Mouse (Mus musculus): ENCODE data around the gene Foxp1. TPM values are rescaled to one million over a fixed set of nuclear protein-coding genes. Genes with fewer than 3 reads are reported as not detected.

The Foxp1 gene
- polyA plus RNA-seq, 1 experiment = 68.1 TPM

GRCm38 (mm10) chr6:98984026-98984425, 538.5 kb downstream of the Foxp1 start:
- no peak for TF ChIP-seq CTCF (IDR thresholded peaks at IDR 0.05; ENCODE audit: borderline replicate concordance, extremely low read depth, insufficient read depth, insufficient read length)
- TF ChIP-seq POLR2A (IDR thresholded peaks at IDR 0.05; ENCODE audit: borderline replicate concordance, extremely low read depth, insufficient read depth, insufficient read length, poor library complexity, severe bottlenecking) = no peak
- no peak for DNase-seq (ENCODE audit: low read depth)

- TF ChIP-seq CTCF (IDR thresholded peaks at IDR 0.05; ENCODE audit: borderline replicate concordance, extremely low read depth, insufficient read depth, insufficient read length) = no peak
- no peak for TF ChIP-seq POLR2A (IDR thresholded peaks at IDR 0.05; ENCODE audit: borderline replicate concordance, extremely low read depth, insufficient read depth, insufficient read length, poor library complexity, severe bottlenecking)
Measured at GRCm38 (mm10) chr6:98983311-98983838, 539.1 kb downstream of the Foxp1 start.

GRCm38 (mm10) chr6:98981265-98981664, 541.3 kb downstream of the Foxp1 start:
- TF ChIP-seq CTCF (IDR thresholded peaks at IDR 0.05; ENCODE audit: borderline replicate concordance, extremely low read depth, insufficient read depth, insufficient read length) = no peak
- no peak for TF ChIP-seq POLR2A (IDR thresholded peaks at IDR 0.05; ENCODE audit: borderline replicate concordance, extremely low read depth, insufficient read depth, insufficient read length, poor library complexity, severe bottlenecking)
- DNase-seq (ENCODE audit: low read depth) = no peak

More at GRCm38 (mm10) chr6:98983311-98983838, 539.1 kb downstream of the Foxp1 start:
- no peak for DNase-seq (ENCODE audit: low read depth)

- TF ChIP-seq CTCF (IDR thresholded peaks at IDR 0.05; ENCODE audit: borderline replicate concordance, extremely low read depth, insufficient read depth, insufficient read length) = no peak
- TF ChIP-seq POLR2A (IDR thresholded peaks at IDR 0.05; ENCODE audit: borderline replicate concordance, extremely low read depth, insufficient read depth, insufficient read length, poor library complexity, severe bottlenecking) = no peak
- DNase-seq (ENCODE audit: low read depth) = no peak
Measured at GRCm38 (mm10) chr6:98980432-98980831, 542.1 kb downstream of the Foxp1 start.

- TF ChIP-seq CTCF (IDR thresholded peaks at IDR 0.05; ENCODE audit: borderline replicate concordance, extremely low read depth, insufficient read depth, insufficient read length) (no peak), POLR2A (IDR thresholded peaks at IDR 0.05; ENCODE audit: borderline replicate concordance, extremely low read depth, insufficient read depth, insufficient read length, poor library complexity, severe bottlenecking) (no peak)
- DNase-seq (ENCODE audit: low read depth) = no peak
Measured at GRCm38 (mm10) chr6:98980001-98980400, 542.5 kb downstream of the Foxp1 start.

- TF ChIP-seq CTCF (IDR thresholded peaks at IDR 0.05; ENCODE audit: borderline replicate concordance, extremely low read depth, insufficient read depth, insufficient read length) (no peak), POLR2A (IDR thresholded peaks at IDR 0.05; ENCODE audit: borderline replicate concordance, extremely low read depth, insufficient read depth, insufficient read length, poor library complexity, severe bottlenecking) (no peak)
- no peak for DNase-seq (ENCODE audit: low read depth)
Measured at GRCm38 (mm10) chr6:98977806-98978205, 544.7 kb downstream of the Foxp1 start.

GRCm38 (mm10) chr6:98975918-98976317, 546.6 kb downstream of the Foxp1 start:
- no peak for DNase-seq (ENCODE audit: low read depth)
- TF ChIP-seq CTCF (IDR thresholded peaks at IDR 0.05; ENCODE audit: borderline replicate concordance, extremely low read depth, insufficient read depth, insufficient read length) = no peak
- no peak for TF ChIP-seq POLR2A (IDR thresholded peaks at IDR 0.05; ENCODE audit: borderline replicate concordance, extremely low read depth, insufficient read depth, insufficient read length, poor library complexity, severe bottlenecking)

GRCm38 (mm10) chr6:98973433-98973832, 549.1 kb downstream of the Foxp1 start:
- no peak for DNase-seq (ENCODE audit: low read depth)
- TF ChIP-seq POLR2A (IDR thresholded peaks at IDR 0.05; ENCODE audit: borderline replicate concordance, extremely low read depth, insufficient read depth, insufficient read length, poor library complexity, severe bottlenecking) = no peak
- no peak for TF ChIP-seq CTCF (IDR thresholded peaks at IDR 0.05; ENCODE audit: borderline replicate concordance, extremely low read depth, insufficient read depth, insufficient read length)

- TF ChIP-seq POLR2A (IDR thresholded peaks at IDR 0.05; ENCODE audit: borderline replicate concordance, extremely low read depth, insufficient read depth, insufficient read length, poor library complexity, severe bottlenecking) = no peak
- no peak for TF ChIP-seq CTCF (IDR thresholded peaks at IDR 0.05; ENCODE audit: borderline replicate concordance, extremely low read depth, insufficient read depth, insufficient read length)
- DNase-seq (ENCODE audit: low read depth) = no peak
Measured at GRCm38 (mm10) chr6:98972404-98972803, 550.1 kb downstream of the Foxp1 start.

- TF ChIP-seq CTCF (IDR thresholded peaks at IDR 0.05; ENCODE audit: borderline replicate concordance, extremely low read depth, insufficient read depth, insufficient read length) = no peak
- TF ChIP-seq POLR2A (IDR thresholded peaks at IDR 0.05; ENCODE audit: borderline replicate concordance, extremely low read depth, insufficient read depth, insufficient read length, poor library complexity, severe bottlenecking) = no peak
- no peak for DNase-seq (ENCODE audit: low read depth)
Measured at GRCm38 (mm10) chr6:98959333-98959732, 563.2 kb downstream of the Foxp1 start.

- TF ChIP-seq CTCF (IDR thresholded peaks at IDR 0.05; ENCODE audit: borderline replicate concordance, extremely low read depth, insufficient read depth, insufficient read length) = 0 out of 2 replicates have a peak, but pooled peaks have one; percentile 0
- TF ChIP-seq POLR2A (IDR thresholded peaks at IDR 0.05; ENCODE audit: borderline replicate concordance, extremely low read depth, insufficient read depth, insufficient read length, poor library complexity, severe bottlenecking) = no peak
- DNase-seq (ENCODE audit: low read depth) = no peak
Measured at GRCm38 (mm10) chr6:98956522-98957169, 565.9 kb downstream of the Foxp1 start.

- no peak for TF ChIP-seq CTCF (IDR thresholded peaks at IDR 0.05; ENCODE audit: borderline replicate concordance, extremely low read depth, insufficient read depth, insufficient read length)
- no peak for TF ChIP-seq POLR2A (IDR thresholded peaks at IDR 0.05; ENCODE audit: borderline replicate concordance, extremely low read depth, insufficient read depth, insufficient read length, poor library complexity, severe bottlenecking)
- DNase-seq (ENCODE audit: low read depth) = no peak
Measured at GRCm38 (mm10) chr6:98955706-98956105, 566.8 kb downstream of the Foxp1 start.

Data from brain, embryonic 14.5 days (tissue).